Mouse (Mus musculus) heart, embryonic 16.5 days (tissue): ENCODE results near the gene Vps13d. TPM values are rescaled to one million over a fixed set of nuclear protein-coding genes. Genes with fewer than 3 reads are reported as not detected.
A peak's percentile ranks its signal among the peaks of the same experiment; 100 is the strongest.

Source experiments
- ATAC-seq: fragments of 200-750 bp; cut with Nextera tagmentation; replicated peaks from 2 replicates; pipeline ENCODE4 v1.8.0; 2017; ENCODE audit warnings: moderate number of reproducible peaks; ENCODE audit not compliant: insufficient read depth, low FRiP score; ENCODE audit errors: extremely low read depth
- H3K27ac ChIP-seq: fragments of 300-500 bp; sonication (generic); 2 replicates; pipeline ENCODE4 v1.5.1; 2014; ENCODE audit warnings: mild to moderate bottlenecking, low read length, control low read depth, moderate library complexity
- H3K27me3 ChIP-seq: fragments of 300-500 bp; sonication (generic); 2 replicates; pipeline ENCODE4 v1.6.1; 2014; ENCODE audit warnings: low read length, mixed read lengths; ENCODE audit not compliant: control insufficient read depth, insufficient read depth
- H3K36me3 ChIP-seq: fragments of 300-500 bp; sonication (generic); 2 replicates; pipeline ENCODE4 v1.6.1; 2014; ENCODE audit not compliant: control insufficient read depth, insufficient read depth
- H3K4me1 ChIP-seq: fragments of 300-500 bp; sonication (generic); 2 replicates; pipeline ENCODE4 v1.6.1; 2014; ENCODE audit warnings: low read length, mixed read lengths; ENCODE audit not compliant: control insufficient read depth, insufficient read depth
- H3K4me2 ChIP-seq: fragments of 300-500 bp; sonication (generic); 2 replicates; pipeline ENCODE4 v1.6.1; 2014; ENCODE audit warnings: low read depth, mild to moderate bottlenecking, control low read depth, low read length
- H3K4me3 ChIP-seq: fragments of 300-500 bp; sonication (generic); 2 replicates; pipeline ENCODE4 v1.5.1; 2014; ENCODE audit warnings: mild to moderate bottlenecking, control low read depth, low read length
- H3K9ac ChIP-seq: fragments of 300-500 bp; sonication (generic); 2 replicates; pipeline ENCODE4 v1.6.1; 2014; ENCODE audit warnings: low read length, control low read depth
- H3K9me3 ChIP-seq: fragments of 300-500 bp; sonication (generic); replicated peaks from 2 replicates; pipeline ENCODE4 v1.6.1; 2016; ENCODE audit warnings: low read length; ENCODE audit not compliant: control insufficient read depth
- WGBS: fragments of 180-500 bp; shearing (Covaris S2); extraction: QIAGEN DNeasy Blood & Tissue Kit; methylation state at CpG from one replicate; pipeline ENCODE4 v1.1.7; 2014; 5-methylcytosine and 5-hydroxymethylcytosine counted together
- polyA plus RNA-seq: library from polyadenylated mRNA; unstranded; fragments of >200 nt; fragmentation: Nextera tagmentation; extraction: Ambion mirVana; gene quantifications from 2 replicates; pipeline ENCODE4 v1.2.1, GENCODE M21; 2015

Vps13d gene
- polyA plus RNA-seq, 1 experiment from 2014 or later: 9.0 TPM

DNA sequence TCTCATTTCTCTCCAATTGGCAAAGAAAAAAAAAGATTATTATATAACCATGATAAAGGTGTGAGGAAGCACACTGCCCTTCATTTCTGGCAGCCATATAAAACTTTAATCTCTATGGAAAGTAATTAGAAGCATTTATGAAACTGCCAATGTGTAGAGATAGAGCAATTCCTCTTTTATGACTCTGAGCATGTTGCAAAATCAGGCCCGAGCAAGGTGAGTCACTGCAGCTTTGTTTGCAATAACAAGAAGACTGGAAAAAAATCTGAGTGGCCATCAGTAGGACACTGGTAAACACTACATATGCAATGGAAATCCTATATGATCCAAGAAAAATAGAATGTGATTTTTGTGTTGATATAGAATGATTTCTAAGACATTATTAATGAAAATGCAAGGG lies 238.9 kb downstream of the Vps13d start:
- Histone ChIP-seq H3K27ac (no peak overlapping the region), H3K9ac (no peak overlapping the region), H3K27me3 (no peaks in the 10 kb centered on the region), H3K4me1 (peaks cover 3% of the 10 kb centered on the region; the same call in 1 of the 2 replicates), H3K4me2 (no peak overlapping the region), H3K36me3 (no peaks in the 10 kb centered on the region), H3K4me3 (no peak overlapping the region), H3K9me3 (no peaks in the 10 kb centered on the region)
- ATAC-seq: no peak
- 73% methylated on average over 1 of the region's 1 CpGs for WGBS

DNA sequence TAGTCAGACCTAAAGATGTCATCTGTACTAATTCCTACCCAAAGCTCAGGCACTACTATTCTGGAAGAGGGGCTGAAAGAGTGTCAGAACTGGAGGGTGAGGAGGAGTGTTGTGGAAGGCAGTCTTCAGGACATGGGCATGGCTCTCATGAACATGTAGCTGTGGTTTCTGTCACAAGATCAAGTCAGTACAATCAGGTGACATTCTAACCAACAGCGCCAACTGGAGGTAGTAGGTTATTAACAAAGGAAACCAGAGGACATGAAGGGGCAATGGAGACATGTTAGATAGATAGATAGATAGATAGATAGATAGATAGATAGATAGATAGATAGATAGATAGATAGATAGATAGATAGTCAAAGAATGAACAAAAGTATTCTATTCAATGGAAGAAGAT lies 241.4 kb downstream of the Vps13d start:
- Histone ChIP-seq H3K4me1 (peaks cover 21% of the 10 kb centered on the region), H3K36me3 (no peaks in the 10 kb centered on the region), H3K27me3 (no peaks in the 10 kb centered on the region), H3K9ac (no peak overlapping the region), H3K4me2 (no peak overlapping the region), H3K27ac (no peak overlapping the region), H3K9me3 (no peaks in the 10 kb centered on the region), H3K4me3 (no peak overlapping the region)
- ATAC-seq: no peak
- WGBS: 95% methylated on average over 1 of the region's 1 CpGs

DNA sequence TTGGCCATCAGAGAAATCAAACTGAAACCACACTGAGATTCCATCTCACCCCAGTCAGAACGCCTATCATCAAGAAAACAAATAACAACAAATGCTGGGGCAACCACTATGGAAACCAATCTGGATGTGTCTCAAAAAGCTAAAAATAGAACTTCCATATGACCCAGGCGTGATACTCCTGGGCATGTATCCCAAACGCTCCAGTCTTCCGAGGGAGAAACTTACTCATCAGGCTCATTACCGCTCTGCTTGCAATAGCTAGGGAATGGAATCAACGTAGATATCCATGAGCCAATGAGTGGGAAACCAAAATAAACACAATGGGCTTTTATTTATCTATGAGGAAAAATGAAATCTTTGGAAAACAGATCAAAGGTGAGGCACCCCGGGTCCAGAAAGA lies 242.9 kb downstream of the Vps13d start:
- Histone ChIP-seq H3K9me3 (no peaks in the 10 kb centered on the region), H3K36me3 (no peaks in the 10 kb centered on the region), H3K27me3 (no peaks in the 10 kb centered on the region), H3K27ac (peak overlapping the region; percentile 32; the same call in 1 of the 2 replicates), H3K4me1 (peaks cover 33% of the 10 kb centered on the region), H3K9ac (no peak overlapping the region), H3K4me2 (no peak overlapping the region), H3K4me3 (no peak overlapping the region)
- 36% methylated on average over 7 of the region's 7 CpGs for WGBS
- ATAC-seq: no peak

DNA sequence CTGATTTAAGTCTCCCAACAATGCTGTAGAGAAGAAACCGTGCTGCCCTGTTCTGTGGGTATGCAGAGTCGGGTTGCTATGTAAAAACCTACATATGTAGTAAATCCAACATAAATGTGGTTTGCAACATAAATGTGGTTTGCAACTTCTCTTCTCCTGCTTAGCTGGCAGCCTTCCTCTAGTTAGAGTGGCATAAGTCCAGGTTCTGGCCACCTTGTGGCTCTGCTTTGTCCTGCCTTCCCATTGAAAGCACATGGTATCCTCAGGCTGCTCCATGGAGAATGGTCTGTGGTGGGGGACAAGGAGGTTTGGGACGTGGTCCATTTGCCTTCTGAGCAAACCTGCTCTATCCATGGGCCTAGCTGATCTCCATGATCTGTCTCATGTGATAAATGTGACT lies 243.9 kb downstream of the Vps13d start:
- Histone ChIP-seq H3K4me3 (no peak overlapping the region), H3K4me1 (peaks cover 33% of the 10 kb centered on the region), H3K9me3 (no peaks in the 10 kb centered on the region), H3K9ac (no peak overlapping the region), H3K27me3 (no peaks in the 10 kb centered on the region), H3K27ac (no peak overlapping the region), H3K36me3 (no peaks in the 10 kb centered on the region), H3K4me2 (no peak overlapping the region)
- ATAC-seq: no peak
- WGBS: 90% methylated on average over 3 of the region's 3 CpGs

DNA sequence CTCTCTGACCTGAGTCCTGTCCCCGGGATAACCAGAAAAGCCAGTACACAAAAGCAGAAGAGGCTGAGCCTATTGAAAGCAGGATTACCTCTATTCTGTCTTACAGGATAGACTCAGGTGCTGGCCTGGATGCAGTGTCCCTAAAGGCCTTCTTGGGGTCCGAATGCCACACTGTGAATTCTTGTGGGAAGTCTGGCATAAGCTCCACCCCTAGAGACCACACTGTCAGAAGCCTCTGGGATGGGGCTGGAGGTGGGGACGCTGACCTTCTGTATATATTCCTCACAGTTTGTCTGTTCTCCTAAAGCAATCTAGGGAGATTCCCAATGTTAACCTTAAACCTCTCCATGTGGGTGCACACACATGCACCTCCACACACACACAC lies 244.5 kb downstream of the Vps13d start:
- H3K4me2 ChIP-seq: no peak overlapping the region
- no peak for ATAC-seq
- H3K4me1 ChIP-seq: peaks cover 33% of the 10 kb centered on the region
- H3K9ac ChIP-seq: peak overlapping the region; percentile 10; the same call in 1 of the 2 replicates
- peak overlapping the region; percentile 80 for H3K27ac ChIP-seq
- no peaks in the 10 kb centered on the region for H3K9me3 ChIP-seq
- WGBS: 61% methylated on average over 3 of the region's 3 CpGs
- no peak overlapping the region for H3K4me3 ChIP-seq
- no peaks in the 10 kb centered on the region for H3K27me3 ChIP-seq
- H3K36me3 ChIP-seq: no peaks in the 10 kb centered on the region

DNA sequence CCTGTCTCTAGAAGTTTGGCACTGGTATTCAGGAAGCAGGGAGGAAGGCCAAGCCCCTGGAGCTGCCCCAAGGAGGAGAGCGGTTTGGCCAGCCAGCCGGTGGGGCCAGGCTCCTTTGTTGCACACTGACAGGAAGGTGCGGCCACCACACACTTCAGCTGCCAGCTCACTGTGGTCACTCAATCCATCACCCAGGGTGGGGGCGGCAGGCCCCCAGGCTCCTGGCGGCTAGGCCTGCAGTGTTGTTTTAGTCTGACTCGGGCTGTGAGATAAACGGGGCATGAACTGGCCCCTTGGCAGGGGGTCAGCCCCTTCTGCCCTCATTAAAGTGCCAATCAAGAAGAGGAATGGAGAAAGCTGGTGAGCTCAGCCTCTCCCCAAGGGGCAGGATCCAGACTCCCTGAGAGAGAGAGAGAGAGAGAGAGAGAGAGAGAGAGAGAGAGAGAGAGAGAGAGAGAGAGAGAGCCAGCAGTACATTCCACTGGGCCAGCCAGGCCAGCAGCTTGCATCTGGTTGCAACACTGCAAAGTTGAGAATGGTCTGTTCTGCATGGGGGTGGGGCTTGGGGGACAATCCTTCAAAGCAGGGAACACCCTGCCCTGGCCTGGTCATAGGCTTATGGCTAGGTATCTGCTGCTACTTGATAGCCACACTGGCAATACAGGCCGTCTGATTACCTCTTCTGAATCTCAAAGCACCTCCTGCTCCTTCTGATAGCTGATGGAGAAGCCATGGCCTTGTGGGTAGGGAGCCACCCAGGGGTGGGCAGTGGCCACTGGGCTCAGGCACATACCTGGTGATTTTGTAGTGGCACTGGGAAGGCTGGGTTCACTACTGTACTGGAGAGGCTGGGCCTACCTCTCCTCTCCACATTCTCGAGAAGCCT lies 245.1 kb downstream of the Vps13d start:
- Histone ChIP-seq H3K27me3 (no peaks in the 10 kb centered on the region), H3K36me3 (no peaks in the 10 kb centered on the region), H3K9me3 (no peaks in the 10 kb centered on the region), H3K9ac (peak overlapping the region; percentile 24; the same call in 1 of the 2 replicates), H3K27ac (peak overlapping the region; percentile 80), H3K4me3 (no peak overlapping the region), H3K4me2 (0 out of 2 replicates have a peak overlapping the region, but pooled peaks have one; percentile 4), H3K4me1 (peaks cover 33% of the 10 kb centered on the region)
- peak; percentile 71 for ATAC-seq
- WGBS: 18% methylated on average over 9 of the region's 9 CpGs

DNA sequence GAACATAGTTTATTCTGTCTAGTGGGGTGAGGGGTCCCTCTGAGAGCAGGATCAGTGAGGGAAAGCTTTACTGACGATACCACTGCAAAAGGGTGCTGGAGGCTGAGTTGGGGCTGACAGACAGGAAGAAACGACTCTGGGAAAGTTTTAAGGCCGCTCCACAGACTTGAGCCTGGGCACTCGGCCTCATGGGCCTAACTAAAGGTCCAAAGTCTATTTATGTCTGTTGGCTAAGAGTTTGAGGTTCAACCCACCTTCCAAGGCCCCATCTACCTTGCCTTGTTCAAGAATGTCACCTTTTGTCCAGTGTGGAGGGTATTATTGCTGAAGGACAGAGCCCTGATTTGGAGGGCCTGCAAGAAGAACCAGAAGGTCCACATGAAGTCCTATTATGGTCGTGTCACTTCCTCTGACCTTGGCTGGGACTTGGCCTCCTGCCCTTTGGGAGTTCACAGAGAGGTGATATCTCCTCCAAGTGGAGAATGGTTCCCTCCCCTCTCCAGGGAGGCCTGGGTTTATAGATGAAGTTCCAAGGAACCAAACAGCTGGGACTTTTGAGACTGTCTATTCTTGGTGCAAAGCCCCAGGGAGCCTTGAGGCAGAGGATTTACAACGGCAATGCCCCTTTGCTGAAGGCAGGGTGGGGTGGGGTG lies 246.9 kb downstream of the Vps13d start:
- no peaks in the 10 kb centered on the region for H3K9me3 ChIP-seq
- no peaks in the 10 kb centered on the region for H3K36me3 ChIP-seq
- peak overlapping the region; percentile 22; the same call in 1 of the 2 replicates for H3K9ac ChIP-seq
- 38% methylated on average over 6 of the region's 6 CpGs for WGBS
- H3K27ac ChIP-seq: peak overlapping the region; percentile 82
- H3K4me2 ChIP-seq: no peak overlapping the region
- peaks cover 33% of the 10 kb centered on the region for H3K4me1 ChIP-seq
- H3K27me3 ChIP-seq: no peaks in the 10 kb centered on the region
- H3K4me3 ChIP-seq: no peak overlapping the region
- ATAC-seq: peak; percentile 37

DNA sequence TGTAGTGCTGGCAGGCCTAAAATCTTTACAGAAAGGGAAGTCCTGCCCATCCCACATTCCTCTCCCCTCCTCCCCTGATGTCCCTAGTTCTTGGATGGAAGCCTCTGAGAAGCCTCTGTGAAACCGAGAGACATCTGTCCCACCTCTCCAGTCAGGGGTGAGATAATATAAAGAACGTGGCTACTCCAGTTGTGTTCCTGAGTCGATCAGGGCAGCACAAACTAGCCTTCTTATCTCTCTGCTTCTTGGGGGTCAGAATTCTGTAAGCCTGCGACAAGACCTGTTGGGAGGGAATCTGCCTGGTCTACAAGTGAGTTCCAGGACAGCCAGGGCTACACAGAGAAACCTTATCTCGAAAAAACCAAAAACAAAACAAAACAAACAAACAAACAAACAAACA lies 251.5 kb downstream of the Vps13d start:
- Histone ChIP-seq H3K9ac (no peak overlapping the region), H3K4me3 (no peak overlapping the region), H3K9me3 (no peaks in the 10 kb centered on the region), H3K27ac (no peak overlapping the region), H3K4me2 (no peak overlapping the region), H3K4me1 (peaks cover 10% of the 10 kb centered on the region), H3K27me3 (no peaks in the 10 kb centered on the region), H3K36me3 (no peaks in the 10 kb centered on the region)
- WGBS: 45% methylated on average over 5 of the region's 5 CpGs
- no peak for ATAC-seq

DNA sequence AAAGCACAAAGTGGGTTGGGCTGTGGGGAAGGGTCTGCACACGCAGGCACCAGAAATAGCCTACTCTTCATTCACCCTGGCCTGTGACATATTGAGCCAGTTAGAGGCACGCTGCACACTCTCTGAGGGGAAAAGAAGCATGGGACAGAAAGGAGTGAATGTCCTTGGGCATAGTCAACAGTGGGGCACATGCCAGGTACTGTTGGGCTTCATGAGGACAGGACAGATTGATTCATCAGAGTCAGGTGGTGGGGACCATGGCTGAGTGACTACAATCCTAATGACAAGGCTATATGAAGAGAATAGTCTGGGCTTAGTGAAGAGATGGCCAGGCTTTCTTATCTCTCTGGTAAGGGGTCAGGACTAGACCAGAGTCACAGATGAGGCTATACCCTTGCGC lies 252.4 kb downstream of the Vps13d start:
- no peaks in the 10 kb centered on the region for H3K9me3 ChIP-seq
- H3K4me1 ChIP-seq: peaks cover 2% of the 10 kb centered on the region
- WGBS: 85% methylated on average over 3 of the region's 3 CpGs
- no peak overlapping the region for H3K27ac ChIP-seq
- no peak for ATAC-seq
- H3K4me2 ChIP-seq: no peak overlapping the region
- no peaks in the 10 kb centered on the region for H3K36me3 ChIP-seq
- no peaks in the 10 kb centered on the region for H3K27me3 ChIP-seq
- H3K4me3 ChIP-seq: no peak overlapping the region
- no peak overlapping the region for H3K9ac ChIP-seq
